Mouse (Mus musculus) heart, embryonic 14.5 days (tissue): ENCODE measurements around the gene Lhfpl2. TPM values are rescaled to one million over a fixed set of nuclear protein-coding genes. Genes with fewer than 3 reads are reported as not detected.

Experiments used
- ATAC-seq: fragments of 200-750 bp; cut with Nextera tagmentation; 2 replicates; pipeline ENCODE4 v1.8.0; 2017; ENCODE audit warnings: low read depth, moderate TSS enrichment; ENCODE audit not compliant: insufficient number of reproducible peaks, insufficient read depth, low FRiP score
- H3K27ac ChIP-seq, 2 experiments: fragments of 200-500 bp in 1 of 2; fragments of 300-500 bp in 1 of 2; sonication (generic) in 1 of 2; replicated peaks in 1 of 2; 2 replicates each; pipeline ENCODE4 v1.5.1; 2012 to 2014; ENCODE audit warnings: low read depth in 2 of 2, low read length in 2 of 2, control low read depth in 1 of 2, mild to moderate bottlenecking in 1 of 2, mixed read lengths in 1 of 2; ENCODE audit not compliant: control insufficient read depth in 1 of 2, insufficient read depth in 1 of 2
- H3K27me3 ChIP-seq: fragments of 300-500 bp; sonication (generic); 2 replicates; pipeline ENCODE4 v1.6.1; 2014; ENCODE audit warnings: mild to moderate bottlenecking, low read length, control low read depth; ENCODE audit not compliant: control insufficient read depth, insufficient read depth
- H3K36me3 ChIP-seq: fragments of 300-500 bp; sonication (generic); 2 replicates; pipeline ENCODE4 v1.6.1; 2014; ENCODE audit warnings: mild to moderate bottlenecking, control low read depth, low read length, mixed read lengths; ENCODE audit not compliant: control insufficient read depth, insufficient read depth
- H3K4me1 ChIP-seq, 2 experiments: fragments of 200-500 bp in 1 of 2; fragments of 300-500 bp in 1 of 2; sonication (generic) in 1 of 2; 2 replicates each; pipeline ENCODE4 v1.6.1; 2012 to 2014; ENCODE audit warnings: low read length in 2 of 2, control low read depth in 1 of 2, mixed read lengths in 1 of 2; ENCODE audit not compliant: control insufficient read depth in 2 of 2, insufficient read depth in 2 of 2
- H3K4me2 ChIP-seq: fragments of 300-500 bp; sonication (generic); 2 replicates; pipeline ENCODE4 v1.6.1; 2014; ENCODE audit warnings: mild to moderate bottlenecking, low read length
- H3K4me3 ChIP-seq, 2 experiments: fragments of 200-500 bp in 1 of 2; fragments of 300-500 bp in 1 of 2; sonication (generic) in 1 of 2; 2 replicates each; pipeline ENCODE4 v1.5.1; 2012 to 2014; ENCODE audit warnings: low read length in 2 of 2, mild to moderate bottlenecking in 2 of 2, control low read depth in 1 of 2, low read depth in 1 of 2, moderate library complexity in 1 of 2; ENCODE audit not compliant: control insufficient read depth in 1 of 2, insufficient read depth in 1 of 2
- H3K9ac ChIP-seq: fragments of 300-500 bp; sonication (generic); 2 replicates; pipeline ENCODE4 v1.6.1; 2014; ENCODE audit warnings: mild to moderate bottlenecking, low read length
- H3K9me3 ChIP-seq: fragments of 300-500 bp; sonication (generic); 2 replicates; pipeline ENCODE4 v1.6.1; 2016; ENCODE audit warnings: low read length, control low read depth; ENCODE audit not compliant: control insufficient read depth
- WGBS: fragments of 180-500 bp; shearing (Covaris S2); extraction: QIAGEN DNeasy Blood & Tissue Kit; methylation state at CpG from one replicate; pipeline ENCODE4 v1.1.7; 2014; 5-methylcytosine and 5-hydroxymethylcytosine counted together
- polyA plus RNA-seq: library from polyadenylated mRNA; unstranded; fragments of >200 nt; fragmentation: Nextera tagmentation; extraction: Ambion mirVana; gene quantifications from 2 replicates; pipeline ENCODE4 v1.2.1, GENCODE M21; 2014

The Lhfpl2 gene
- polyA plus RNA-seq, 1 experiment from 2014 or later: 21.8 TPM

GRCm38 (mm10) chr13:94149006-94149405, 91.4 kb downstream of the Lhfpl2 start:
- H3K27me3 ChIP-seq: no peaks in the 10 kb centered on the region
- no peak overlapping the region for H3K4me3 ChIP-seq
- no peak overlapping the region for H3K27ac ChIP-seq
- WGBS: 61% methylated on average over 5 of the region's 5 CpGs
- no peak overlapping the region for H3K9ac ChIP-seq
- no peak overlapping the region for H3K4me2 ChIP-seq
- ATAC-seq: no peak
- no peaks in the 10 kb centered on the region for H3K36me3 ChIP-seq
- peaks cover 2 to 6% of the 10 kb centered on the region in 2 experiments; a peak in 3 of 4 replicates for H3K4me1 ChIP-seq
- H3K9me3 ChIP-seq: no peaks in the 10 kb centered on the region

GRCm38 (mm10) chr13:94149781-94150180, 92.2 kb downstream of the Lhfpl2 start:
- H3K4me1 ChIP-seq: peaks cover 0 to under 1% of the 10 kb centered on the region in 2 experiments; a peak in 2 of 4 replicates
- H3K27me3 ChIP-seq: no peaks in the 10 kb centered on the region
- H3K4me2 ChIP-seq: no peak overlapping the region
- ATAC-seq: no peak
- H3K9ac ChIP-seq: no peak overlapping the region
- no peak overlapping the region for H3K4me3 ChIP-seq
- 91% methylated on average over 8 of the region's 8 CpGs for WGBS
- no peak overlapping the region for H3K27ac ChIP-seq
- H3K9me3 ChIP-seq: no peaks in the 10 kb centered on the region
- no peaks in the 10 kb centered on the region for H3K36me3 ChIP-seq

GRCm38 (mm10) chr13:94151308-94151707, 93.7 kb downstream of the Lhfpl2 start:
- WGBS: 63% methylated on average over 4 of the region's 4 CpGs
- H3K9ac ChIP-seq: no peak overlapping the region

GRCm38 (mm10) chr13:94152836-94153235, 95.2 kb downstream of the Lhfpl2 start:
- H3K4me3 ChIP-seq: no peak overlapping the region
- no peaks in the 10 kb centered on the region for H3K9me3 ChIP-seq
- no peak for ATAC-seq
- no peak overlapping the region for H3K4me2 ChIP-seq
- no peaks in the 10 kb centered on the region for H3K36me3 ChIP-seq
- WGBS: 89% methylated on average over 10 of the region's 10 CpGs
- no peak overlapping the region for H3K9ac ChIP-seq
- H3K4me1 ChIP-seq: no peaks in the 10 kb centered on the region; a peak in 1 of 4 replicates
- no peaks in the 10 kb centered on the region for H3K27me3 ChIP-seq
- no peak overlapping the region for H3K27ac ChIP-seq

More at GRCm38 (mm10) chr13:94151308-94151707, 93.7 kb downstream of the Lhfpl2 start:
- Histone ChIP-seq H3K36me3 (no peaks in the 10 kb centered on the region), H3K4me3 (no peak overlapping the region), H3K4me1 (no peaks in the 10 kb centered on the region; a peak in 1 of 4 replicates), H3K4me2 (no peak overlapping the region), H3K9me3 (no peaks in the 10 kb centered on the region), H3K27me3 (no peaks in the 10 kb centered on the region), H3K27ac (no peak overlapping the region)
- no peak for ATAC-seq

- ATAC-seq: no peak
- no peak overlapping the region for H3K4me3 ChIP-seq
- no peaks in the 10 kb centered on the region for H3K36me3 ChIP-seq
- no peak overlapping the region for H3K27ac ChIP-seq
- H3K4me2 ChIP-seq: no peak overlapping the region
- H3K27me3 ChIP-seq: no peaks in the 10 kb centered on the region
- no peak overlapping the region for H3K9ac ChIP-seq
- WGBS: 71% methylated on average over 6 of the region's 6 CpGs
- H3K9me3 ChIP-seq: no peaks in the 10 kb centered on the region
- peaks cover 0 to 4% of the 10 kb centered on the region in 2 experiments; a peak in 3 of 4 replicates for H3K4me1 ChIP-seq
Observed at GRCm38 (mm10) chr13:94153658-94154057, 96.1 kb downstream of the Lhfpl2 start.

GRCm38 (mm10) chr13:94154512-94155296, 97.1 kb downstream of the Lhfpl2 start:
- H3K36me3 ChIP-seq: no peaks in the 10 kb centered on the region
- no peak for ATAC-seq
- H3K27ac ChIP-seq: no peak overlapping the region
- no peak overlapping the region for H3K4me2 ChIP-seq
- H3K4me1 ChIP-seq: peaks cover 10 to 14% of the 10 kb centered on the region in 2 experiments
- WGBS: 86% methylated on average over 15 of the region's 15 CpGs
- H3K27me3 ChIP-seq: no peaks in the 10 kb centered on the region
- H3K9ac ChIP-seq: no peak overlapping the region
- no peak overlapping the region for H3K4me3 ChIP-seq
- no peaks in the 10 kb centered on the region for H3K9me3 ChIP-seq

GRCm38 (mm10) chr13:94155657-94156429, 98.2 kb downstream of the Lhfpl2 start:
- Histone ChIP-seq H3K36me3 (no peaks in the 10 kb centered on the region), H3K27me3 (no peaks in the 10 kb centered on the region), H3K4me2 (no peak overlapping the region), H3K4me3 (no peak overlapping the region), H3K9ac (no peak overlapping the region), H3K4me1 (peaks cover 11 to 15% of the 10 kb centered on the region in 2 experiments), H3K9me3 (no peaks in the 10 kb centered on the region), H3K27ac (no peak overlapping the region)
- 49% methylated on average over 9 of the region's 9 CpGs for WGBS
- no peak for ATAC-seq
